Mouse (Mus musculus): ENCODE data around the gene Shkbp1.
A peak's percentile ranks its signal among the peaks of the same experiment; 100 is the strongest.

The Shkbp1 gene

DNA sequence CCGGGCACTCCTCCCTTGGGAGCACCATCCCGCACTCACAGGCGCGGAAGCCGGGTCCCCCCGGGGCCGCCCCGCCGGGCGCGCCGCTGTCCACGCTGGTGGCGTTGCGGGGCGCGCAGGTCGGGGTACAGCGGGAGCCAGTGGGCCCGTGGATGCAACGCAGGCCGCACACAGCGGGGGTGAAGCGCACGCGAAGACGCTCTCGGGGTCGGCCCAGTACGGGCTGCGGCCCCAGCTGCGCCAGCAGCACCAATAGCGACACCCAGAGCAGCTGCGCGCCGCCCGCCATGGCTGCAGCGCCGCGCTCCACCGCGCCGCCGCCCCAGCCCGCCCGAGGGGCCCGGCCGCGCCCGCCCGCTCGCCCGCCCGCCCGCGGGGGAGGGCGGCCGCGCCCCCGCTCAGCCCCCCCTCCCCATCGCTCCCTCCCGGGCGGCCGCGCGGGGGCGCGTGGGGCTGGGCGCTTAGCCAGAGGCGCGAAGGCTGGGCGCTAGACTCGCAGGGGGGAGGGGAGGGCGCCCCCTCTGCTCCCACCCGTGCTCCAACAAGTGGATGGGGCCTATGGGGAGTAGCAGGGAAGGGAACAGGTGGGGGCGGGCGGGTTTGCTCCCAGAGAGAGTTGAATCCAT is 22.4 kb downstream of the Shkbp1 start:
- DNase-seq (ENCODE audit: low spot score): no peak

DNA sequence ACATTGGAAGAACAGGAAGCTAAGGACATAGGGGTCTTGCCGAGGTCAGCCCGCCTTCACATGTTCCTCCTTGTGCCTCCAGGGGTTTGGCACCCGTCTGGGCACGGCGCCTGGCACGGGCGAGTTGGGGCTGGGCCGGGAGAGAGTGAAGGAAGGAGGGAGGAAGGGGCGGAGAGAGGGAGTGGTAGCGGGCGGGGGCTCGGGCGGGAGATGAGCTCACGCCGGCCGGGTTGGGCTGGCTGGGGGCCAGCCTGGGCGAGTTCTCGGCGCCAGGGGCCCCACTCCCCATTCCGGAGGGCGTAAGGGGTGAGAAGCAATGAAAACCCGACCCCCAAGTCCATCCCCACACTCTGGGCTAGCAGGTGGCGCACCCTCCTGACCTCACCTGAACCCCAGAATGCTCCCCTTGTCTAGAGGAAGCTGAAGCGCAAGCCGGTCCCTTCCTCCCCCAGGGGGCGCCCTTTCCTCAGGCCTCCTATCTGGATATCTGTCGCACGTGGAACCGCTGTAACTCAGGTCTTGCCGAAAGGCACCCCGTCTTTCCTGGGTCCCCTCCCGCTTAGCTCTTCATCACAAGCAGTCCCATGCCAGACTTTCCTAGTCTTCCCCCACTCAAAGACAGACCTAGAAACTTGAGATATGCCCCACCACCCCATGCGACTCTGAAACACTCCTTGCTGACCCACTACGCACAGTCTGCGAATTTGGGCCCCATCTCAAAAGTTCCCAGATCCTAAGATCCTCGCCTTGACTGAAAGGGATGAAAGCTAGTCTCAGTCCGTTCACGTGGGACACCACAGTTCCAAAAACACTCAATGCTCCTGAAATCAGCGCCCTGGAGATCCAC is 23.2 kb downstream of the Shkbp1 start:
- peak; percentile 85 for DNase-seq (ENCODE audit: low spot score)

DNA sequence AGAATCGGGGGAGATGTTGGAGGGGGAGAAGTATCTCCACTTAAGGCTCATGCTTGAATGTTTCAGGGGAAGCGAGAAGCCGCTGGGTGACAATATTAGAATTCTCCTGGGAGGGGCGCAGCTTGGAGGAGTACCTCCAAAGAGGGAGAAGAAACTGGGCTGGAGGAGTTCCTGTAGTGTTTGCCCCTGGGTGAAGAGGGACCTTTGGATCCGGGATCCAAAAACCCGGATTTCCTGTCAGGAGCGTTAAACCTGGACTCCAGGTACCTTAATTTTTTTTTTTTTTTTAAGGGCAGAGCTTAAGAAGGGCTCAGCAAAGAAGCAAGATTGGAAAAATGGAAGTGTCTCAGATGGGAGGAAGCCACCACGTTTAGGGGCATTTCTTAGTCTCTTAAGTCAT is 24.0 kb downstream of the Shkbp1 start:
- no peak for DNase-seq (ENCODE audit: low spot score)

DNA sequence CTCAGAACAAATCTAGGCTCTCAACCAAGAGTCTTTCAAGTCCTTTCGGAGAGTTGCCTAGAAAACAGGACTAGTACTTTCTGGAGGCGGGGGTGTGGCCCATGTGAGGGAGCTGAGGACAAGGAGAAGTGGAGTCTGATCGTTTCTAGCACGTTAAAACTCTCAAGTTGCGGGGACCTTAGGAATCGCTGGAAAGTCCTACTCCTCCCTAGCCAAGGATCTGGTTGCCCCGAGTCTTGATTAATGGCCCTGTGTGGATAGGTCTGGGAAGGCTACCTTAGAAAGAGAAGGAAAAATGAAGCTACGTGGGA is 24.3 kb downstream of the Shkbp1 start:
- DNase-seq (ENCODE audit: low spot score): no peak

DNA sequence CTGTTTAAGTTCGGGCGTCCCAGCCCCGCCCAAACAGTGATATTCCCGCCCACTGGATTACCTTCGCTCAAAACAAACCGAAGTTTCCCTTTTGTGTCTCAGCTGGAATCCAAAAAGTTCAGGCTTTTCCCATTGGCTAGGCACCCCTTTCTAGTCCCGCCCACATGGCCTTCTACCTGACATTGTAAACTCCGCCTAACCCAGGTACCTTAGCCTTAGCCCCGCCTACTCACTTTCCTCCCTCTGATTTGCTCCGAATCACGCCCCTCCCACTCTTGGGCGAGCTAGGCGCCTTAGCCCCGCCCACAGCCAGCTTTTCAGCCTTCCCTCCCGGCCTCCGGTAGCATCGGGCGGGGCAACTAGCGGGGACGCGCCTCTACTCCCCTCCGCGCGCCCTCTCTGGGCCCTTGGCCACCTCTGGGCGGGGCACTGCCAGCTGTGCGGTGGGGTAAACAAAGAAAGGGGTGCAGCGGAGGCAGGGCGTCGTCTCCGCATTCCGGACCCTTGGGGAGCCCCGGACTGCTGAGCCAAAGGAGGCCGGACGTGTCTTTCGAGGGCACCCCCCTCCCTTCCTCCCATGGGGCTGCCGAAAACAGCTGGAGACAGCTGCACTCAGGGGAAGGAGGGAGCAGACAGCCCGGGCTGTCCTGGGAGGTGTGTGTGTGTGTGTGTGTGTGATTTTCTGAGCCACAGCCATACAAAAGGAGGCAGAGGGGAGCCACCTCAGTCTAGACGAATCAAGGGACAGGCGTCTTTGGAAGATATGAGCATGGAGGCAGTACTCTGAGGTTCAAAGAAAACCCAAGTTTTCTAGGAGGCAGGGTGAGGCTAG is 24.9 kb downstream of the Shkbp1 start:
- peak; percentile 79 for DNase-seq (ENCODE audit: low spot score)

DNA sequence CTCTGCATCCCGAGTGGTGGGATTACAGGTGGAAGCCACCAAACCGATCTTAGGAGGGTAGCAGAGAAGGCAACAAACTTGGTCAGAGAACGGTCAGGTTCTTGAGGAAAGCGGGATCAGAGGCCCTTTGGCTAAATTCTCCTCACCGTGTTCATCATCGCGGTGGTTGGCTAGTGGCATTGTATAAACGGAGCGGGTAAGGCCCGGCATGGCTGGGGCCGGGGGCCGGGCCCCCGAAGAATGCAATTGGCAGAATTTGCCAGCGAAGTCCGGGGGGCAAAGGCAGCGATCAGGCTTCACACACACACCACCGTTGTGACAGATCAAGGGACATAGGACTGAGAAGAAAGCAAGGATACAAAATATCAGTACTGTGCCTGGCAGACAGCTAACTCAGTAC is 25.8 kb downstream of the Shkbp1 start:
- no peak for DNase-seq (ENCODE audit: low spot score)

DNA sequence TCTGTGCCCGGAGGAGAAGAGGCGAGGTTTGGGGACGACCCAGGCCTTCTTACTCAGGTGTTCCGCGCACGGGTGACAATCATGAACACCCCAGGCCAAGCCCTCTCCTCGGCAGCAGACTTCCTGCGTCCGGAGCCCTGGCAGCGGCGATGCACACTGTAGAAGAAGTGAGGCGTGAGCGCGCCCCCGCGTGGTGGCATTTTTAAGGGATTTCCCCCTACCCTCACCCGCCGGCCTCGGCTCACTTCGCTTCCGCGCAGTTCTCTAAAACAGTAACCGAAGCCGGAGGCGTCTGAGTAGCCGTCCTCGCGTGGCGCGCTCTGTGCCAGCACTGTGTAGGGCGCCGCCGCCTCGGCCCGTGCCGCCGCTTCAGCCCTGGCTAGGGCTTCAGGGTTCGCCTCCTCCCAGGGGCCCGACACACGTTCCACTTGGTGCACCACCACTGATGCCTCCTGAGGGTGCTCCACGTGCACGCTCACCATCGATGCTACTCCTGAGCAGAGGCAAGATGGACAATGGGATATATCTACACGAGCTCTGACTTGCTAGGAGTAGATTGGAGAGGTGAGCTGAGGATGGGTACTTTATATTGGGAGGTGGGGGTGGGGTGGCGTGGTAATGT is 26.4 kb downstream of the Shkbp1 start:
- peak; percentile 81 for DNase-seq (ENCODE audit: low spot score)

DNA sequence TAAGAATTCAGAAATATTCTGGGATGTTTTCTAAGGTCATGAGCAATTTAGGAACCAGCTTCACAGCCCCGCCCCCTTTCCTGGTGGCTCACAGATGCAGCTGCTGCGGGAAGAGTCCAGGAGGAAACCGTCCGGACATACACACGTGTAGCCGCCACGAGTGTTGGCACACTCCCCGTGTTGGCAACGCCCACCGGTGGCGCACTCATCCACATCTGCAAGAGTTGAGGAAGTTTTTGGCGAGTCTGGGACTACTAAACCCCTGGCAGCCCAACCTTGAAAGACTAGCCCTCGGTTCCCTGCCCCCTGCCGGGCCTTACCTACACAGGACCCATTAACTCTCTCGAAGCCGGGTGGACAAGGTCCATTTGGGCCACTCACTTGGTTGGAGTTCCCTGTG is 27.2 kb downstream of the Shkbp1 start:
- DNase-seq (ENCODE audit: low spot score): no peak

DNA sequence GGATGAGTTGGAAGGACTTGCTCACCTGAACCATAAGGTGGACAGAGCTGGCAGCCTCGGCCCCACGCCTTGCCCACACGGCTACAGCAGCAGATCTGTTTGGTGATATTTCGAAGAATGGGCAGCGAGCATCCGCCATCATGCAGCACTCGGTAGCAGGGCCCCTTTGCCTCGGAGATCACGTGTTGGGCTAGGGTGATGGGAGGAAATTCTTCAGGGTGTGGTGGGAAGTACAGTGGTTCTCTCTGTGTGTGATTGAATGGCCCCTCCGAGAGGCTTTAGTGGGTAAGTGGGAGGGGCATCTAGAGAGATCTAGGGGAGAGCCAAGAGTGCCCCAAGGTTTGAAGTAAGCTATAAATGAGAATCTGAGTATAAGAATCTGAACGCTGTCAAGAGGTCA is 27.7 kb downstream of the Shkbp1 start:
- DNase-seq (ENCODE audit: low spot score): no peak

DNA sequence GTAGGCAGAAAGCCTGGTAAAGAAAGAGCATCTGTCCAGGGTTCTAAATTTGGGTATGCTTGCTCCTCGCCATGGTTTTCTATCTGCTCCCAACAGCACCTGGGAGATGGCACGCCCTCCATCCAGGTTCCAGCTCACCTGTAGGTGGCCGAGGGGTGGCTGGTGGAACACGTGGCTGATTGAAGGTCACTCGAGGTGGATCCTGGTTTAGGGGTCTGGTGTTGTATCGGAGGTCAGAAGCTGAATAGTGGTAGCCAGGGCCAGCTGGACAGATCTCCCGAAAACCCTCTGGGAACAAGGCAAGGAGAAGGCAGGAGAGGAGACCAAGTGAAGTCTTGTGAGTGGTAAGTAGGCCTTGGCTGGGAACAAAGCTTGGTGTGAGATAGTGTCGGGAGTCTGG is 28.3 kb downstream of the Shkbp1 start:
- DNase-seq (ENCODE audit: low spot score): no peak

DNA sequence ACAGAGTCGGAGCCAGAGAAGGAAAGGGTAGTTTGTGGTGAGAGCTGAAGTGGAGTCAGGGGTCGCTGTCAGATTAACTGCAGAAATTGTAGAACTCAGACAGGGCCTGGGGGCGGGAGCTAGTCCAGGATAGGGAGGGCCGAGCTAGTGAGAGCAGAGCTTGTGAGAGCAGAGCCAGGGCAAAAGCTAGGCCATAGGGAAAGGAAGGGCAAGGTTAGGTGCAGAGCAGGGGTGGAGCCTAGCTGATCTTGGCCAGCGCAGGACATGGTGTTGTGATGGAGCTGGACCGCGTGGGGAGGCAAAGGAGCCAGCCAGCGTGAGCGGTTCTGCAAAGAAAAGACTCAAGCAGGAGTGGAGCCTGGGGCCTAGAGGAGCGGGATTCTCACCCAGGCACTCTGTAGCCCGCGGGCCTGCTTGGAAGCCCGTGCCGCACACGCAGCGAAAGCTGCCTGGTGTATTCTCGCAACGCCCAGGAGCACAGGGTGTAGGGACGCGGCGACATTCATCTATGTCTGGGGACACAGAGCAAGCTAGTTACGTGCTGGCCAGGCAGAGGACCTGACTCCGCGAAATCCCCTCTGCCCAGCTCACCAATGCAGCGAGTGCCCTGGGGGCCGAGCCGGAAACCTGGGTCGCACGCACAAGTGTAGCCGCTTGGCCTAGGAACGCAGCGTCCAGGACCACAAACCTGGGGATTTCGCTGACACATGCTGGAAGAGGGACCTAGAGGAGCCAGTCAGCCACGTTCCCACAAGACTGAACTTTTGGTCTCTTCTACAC is 29.5 kb downstream of the Shkbp1 start:
- no peak for DNase-seq (ENCODE audit: low spot score)

DNA sequence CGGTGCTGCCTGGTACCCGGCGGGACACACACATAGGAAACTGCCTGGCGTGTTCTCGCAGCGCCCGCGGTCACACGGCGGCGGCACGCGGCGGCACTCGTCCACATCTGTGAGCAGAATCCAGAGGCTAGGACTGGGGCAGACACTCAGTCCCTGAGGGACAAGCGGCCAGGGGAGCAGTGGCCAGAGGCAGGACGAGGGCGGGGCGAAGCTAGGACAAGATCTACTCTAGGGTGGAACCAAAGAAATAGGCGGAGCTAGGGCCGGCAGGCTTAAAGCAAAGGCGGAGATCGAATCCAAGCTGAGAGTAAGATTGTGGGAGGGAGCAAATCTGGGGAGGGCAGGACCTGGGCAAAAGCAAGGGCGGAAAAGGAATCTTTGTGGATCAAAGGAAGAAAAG is 30.1 kb downstream of the Shkbp1 start:
- no peak for DNase-seq (ENCODE audit: low spot score)

DNA sequence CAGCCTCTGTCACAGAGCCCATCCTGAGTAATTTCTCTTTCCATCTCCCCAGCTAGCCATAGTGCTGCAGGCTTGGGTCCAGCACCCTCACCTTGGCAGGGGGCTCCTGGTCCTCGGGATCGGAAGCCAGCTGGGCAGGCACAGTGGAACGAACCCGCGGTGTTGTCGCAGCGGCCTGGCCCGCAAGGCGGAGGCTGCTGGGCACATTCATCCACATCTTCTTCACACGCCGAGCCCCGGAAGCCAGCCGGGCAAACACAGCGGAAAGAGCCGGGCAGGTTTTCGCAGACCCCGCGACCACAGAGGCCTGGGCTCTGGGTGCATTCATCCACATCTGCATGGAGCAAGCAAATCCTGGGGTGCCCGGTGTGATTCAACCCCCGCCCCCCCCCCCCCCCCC is 30.9 kb downstream of the Shkbp1 start:
- no peak for DNase-seq (ENCODE audit: low spot score)

DNA sequence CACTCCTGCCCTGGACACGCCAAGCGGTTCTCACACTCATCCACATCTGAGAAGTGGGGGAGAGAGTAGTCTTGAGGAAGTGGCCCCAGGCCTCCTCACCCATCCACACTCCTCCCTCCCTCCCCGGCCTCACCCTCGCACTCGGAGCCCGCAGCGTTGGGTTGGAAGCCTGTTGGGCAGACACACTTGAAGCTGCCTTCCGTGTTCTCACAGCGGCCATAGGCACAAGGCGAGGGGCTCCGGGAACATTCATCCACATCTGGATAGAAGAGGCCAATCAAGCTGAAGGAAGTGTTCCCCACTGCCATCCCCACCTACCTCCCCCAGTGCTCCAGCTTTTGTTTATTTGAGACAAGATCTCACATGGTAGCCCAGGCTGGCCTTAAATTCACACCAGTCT is 31.7 kb downstream of the Shkbp1 start:
- no peak for DNase-seq (ENCODE audit: low spot score)

DNA sequence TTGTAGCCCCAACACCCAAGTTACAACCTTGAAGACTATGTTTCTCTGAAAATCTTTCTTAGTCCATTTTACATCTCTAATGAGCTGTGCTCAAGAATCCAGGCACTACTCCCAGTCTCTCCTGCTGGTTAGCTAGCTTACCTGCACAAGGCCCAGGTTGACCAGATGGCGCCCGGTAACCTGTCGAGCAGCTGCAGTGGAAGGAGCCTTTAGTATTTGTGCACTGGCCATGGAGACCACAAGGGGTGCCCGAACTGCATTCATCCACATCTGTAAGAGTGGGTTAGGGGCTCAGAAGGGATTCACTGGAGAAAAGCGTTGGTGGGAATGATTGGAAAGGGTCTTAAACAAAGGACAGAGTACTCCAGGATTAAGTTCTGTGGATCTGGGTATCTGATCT is 32.8 kb downstream of the Shkbp1 start:
- DNase-seq (ENCODE audit: low spot score): no peak

DNA sequence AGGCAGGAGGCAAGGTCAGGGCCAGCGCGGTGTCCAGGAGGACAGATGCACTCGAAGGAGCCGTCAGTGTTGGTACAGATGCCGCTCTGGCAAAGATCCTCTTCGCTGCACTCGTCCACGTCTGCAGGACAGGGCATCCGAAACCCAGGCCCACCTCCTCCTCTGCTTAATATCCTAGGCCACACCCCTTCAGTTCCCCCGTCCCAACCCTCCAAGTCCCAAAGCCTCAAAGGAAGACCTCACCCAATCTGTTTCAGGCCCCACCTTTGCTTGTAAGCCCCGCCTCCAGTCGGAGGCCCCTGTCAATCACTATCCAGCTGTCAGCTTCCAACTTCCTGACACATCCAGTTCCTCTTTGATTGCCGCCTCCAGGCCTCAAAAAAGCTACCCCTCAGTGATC is 33.5 kb downstream of the Shkbp1 start:
- DNase-seq (ENCODE audit: low spot score): no peak

DNA sequence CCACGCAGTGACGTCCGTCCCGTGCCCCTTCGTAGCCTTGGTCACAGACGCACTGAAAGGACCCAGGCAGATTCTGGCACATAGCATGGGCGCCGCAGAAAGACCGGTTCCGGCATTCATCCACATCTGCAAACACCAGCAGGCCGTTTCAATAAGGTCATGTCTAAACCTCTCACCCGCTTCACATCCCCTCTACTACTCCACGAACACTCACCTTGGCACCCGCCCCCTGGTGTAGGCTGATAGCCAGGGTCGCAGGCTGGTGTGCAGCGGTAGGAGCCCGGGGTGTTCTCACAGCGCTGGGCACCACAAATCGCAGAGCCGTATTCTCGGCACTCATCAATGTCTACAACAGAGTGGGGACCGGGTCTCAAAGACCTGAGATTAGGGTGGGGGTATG is 36.4 kb downstream of the Shkbp1 start:
- no peak for DNase-seq (ENCODE audit: low spot score)

DNA sequence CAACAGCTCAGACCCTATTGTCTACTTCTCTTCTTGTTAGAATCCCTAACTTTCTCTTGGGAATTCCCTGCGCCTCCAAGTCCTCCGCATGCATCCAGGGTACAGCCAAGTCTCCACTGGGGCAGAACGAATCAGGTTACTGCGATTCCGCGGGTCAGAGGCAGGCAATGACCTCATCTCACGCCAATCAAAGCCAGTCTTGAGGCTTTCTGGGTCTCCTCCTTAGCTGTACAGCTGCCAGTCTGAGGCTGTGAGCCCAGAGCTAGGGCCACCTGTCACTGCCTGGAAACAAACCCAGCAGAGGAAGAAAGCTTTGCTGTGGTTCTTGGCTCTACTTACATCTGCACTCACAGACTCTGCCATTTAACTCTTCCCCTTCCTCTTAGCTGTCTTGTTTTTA is 39.9 kb downstream of the Shkbp1 start:
- DNase-seq (ENCODE audit: low spot score): no peak

DNA sequence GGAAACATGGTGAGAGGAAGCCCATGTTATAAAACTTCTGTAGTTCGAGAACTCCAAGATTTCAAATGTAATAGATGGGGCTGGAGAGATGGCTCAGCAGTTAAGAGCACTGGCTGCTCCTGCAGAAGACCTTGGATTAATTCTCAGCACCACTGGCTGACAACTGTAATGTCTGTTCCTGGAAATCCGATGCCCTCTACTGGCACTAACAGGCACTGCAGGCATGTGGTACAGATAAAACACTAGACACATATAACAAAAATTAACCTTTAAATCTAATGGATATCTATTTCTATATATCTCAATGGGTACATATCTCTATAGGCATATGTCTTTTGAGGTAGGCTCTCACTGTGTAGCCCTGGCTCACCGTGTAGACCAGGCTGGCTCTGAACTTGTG is 41.4 kb downstream of the Shkbp1 start:
- DNase-seq (ENCODE audit: low spot score): no peak

DNA sequence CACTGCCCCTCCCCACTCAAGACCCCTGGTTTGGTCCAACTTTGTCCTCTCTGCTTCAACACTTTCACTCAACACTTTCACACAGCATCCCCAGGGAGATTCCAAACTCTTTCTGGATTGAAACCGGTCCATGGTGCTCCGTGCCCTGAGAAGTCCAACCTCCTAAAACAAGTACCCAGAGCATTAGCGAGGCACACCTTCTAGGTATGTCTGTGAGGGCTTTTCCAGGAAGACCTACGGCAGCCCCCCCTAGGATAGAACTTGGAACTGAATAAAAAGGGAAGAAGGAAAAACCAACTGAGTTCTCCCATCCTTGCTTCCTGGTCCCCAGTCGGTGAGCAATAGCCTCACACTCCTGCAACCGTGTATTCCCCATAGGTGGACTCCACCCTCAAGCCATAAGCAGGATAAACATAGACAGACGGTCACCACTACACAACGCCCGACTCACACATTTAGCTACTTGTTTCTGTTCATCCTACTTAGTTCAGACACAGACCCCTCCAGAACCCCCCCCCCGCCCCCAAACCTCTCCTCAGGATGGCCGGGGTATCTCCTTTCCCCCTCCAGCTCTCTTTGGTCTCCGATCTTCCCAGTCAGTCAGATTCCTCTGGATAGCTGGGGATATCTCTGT is 44.1 kb downstream of the Shkbp1 start:
- DNase-seq (ENCODE audit: low spot score): no peak

DNA sequence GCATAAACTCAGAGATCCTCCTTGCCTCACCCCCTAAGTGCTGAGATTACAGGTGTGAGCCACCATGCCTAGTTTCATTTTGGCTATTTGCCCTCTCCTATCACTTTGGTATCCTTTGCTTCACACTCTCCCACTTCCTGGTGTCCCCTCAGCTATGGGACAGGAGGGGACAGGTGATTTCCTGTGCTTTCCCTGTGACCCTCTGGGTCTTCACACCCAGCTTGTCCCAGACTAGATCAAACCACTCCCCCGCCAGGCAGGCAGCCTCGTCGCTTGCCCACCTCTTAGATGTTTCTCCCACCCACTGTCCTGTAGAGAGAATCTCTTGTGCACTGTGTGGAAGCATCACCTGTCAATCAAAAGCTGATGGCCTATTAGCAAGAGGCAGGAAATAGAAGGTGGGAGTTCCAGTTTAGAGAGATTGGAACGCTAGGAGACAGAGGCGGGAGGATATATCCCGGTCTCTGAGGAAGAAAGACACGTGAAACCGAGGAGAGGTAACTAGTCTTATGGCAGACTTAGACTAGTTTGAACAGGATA is 44.8 kb downstream of the Shkbp1 start:
- DNase-seq (ENCODE audit: low spot score): no peak
